Mouse (Mus musculus): Measurements from ENCODE around the gene Ubap2.

DNA sequence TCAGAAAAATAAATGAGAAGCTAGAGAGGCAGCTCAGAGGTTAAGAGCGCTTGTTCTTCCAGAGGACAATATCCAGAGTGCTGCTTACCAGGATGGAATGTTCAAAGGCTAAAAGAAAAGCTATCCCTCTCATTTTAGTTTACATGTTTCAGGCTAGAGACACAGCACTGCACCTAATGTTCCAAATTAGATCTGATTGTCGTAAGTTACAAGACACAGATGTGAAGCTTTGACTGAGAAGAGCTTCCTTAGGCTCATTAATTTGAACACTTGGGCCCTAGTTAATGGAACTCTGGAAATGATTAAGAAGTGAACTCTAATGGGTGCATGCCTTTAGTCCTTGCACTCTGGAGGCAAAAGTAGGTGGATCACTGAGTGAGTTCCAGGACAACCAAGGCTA, 21.2 kb downstream of the Ubap2 start:
- TF ChIP-seq EP300 (optimal IDR thresholded peaks at IDR 0.05) (no peak), CTCF (IDR thresholded peaks at IDR 0.05; ENCODE audit: low read depth) (no peak)
